Mouse (Mus musculus) neural tube, embryonic 13.5 days (tissue): Measurements from ENCODE around the gene Olfr132. TPM values are rescaled to one million over a fixed set of nuclear protein-coding genes. Genes with fewer than 3 reads are reported as not detected.
"Not testable (repeated sequence)": the region's sequence is repeated elsewhere in the genome, so short reads cannot be mapped to it uniquely, and the experiment has no call there.

Source experiments
- ATAC-seq: fragments of 200-750 bp; cut with Nextera tagmentation; 2 replicates; pipeline ENCODE4 v1.8.0; 2017; ENCODE audit warnings: low read depth, mild to moderate bottlenecking, moderate TSS enrichment, moderate library complexity
- H3K27ac ChIP-seq: fragments of 300-500 bp; sonication (generic); replicated peaks from 2 replicates; pipeline ENCODE4 v1.5.1; 2015; ENCODE audit warnings: moderate library complexity, mild to moderate bottlenecking, inconsistent platforms
- H3K27me3 ChIP-seq: fragments of 300-500 bp; sonication (generic); 2 replicates; pipeline ENCODE4 v1.6.1; 2015; ENCODE audit warnings: mild to moderate bottlenecking, inconsistent platforms
- H3K36me3 ChIP-seq: fragments of 300-500 bp; sonication (generic); 2 replicates; pipeline ENCODE4 v1.6.1; 2015; ENCODE audit warnings: mild to moderate bottlenecking, inconsistent platforms
- H3K4me1 ChIP-seq: fragments of 300-500 bp; sonication (generic); replicated peaks from 2 replicates; pipeline ENCODE4 v1.6.1; 2015; ENCODE audit warnings: inconsistent platforms
- H3K4me2 ChIP-seq: fragments of 300-500 bp; sonication (generic); 2 replicates; pipeline ENCODE4 v1.6.1; 2015; ENCODE audit warnings: inconsistent platforms, mild to moderate bottlenecking, moderate library complexity
- H3K4me3 ChIP-seq: fragments of 300-500 bp; sonication (generic); 2 replicates; pipeline ENCODE4 v1.5.1; 2015; ENCODE audit warnings: mild to moderate bottlenecking, inconsistent platforms
- H3K9ac ChIP-seq: fragments of 300-500 bp; sonication (generic); 2 replicates; pipeline ENCODE4 v1.6.1; 2015; ENCODE audit warnings: moderate library complexity, mild to moderate bottlenecking, inconsistent platforms
- H3K9me3 ChIP-seq: fragments of 300-500 bp; sonication (generic); 2 replicates; pipeline ENCODE4 v1.6.1; 2016; ENCODE audit warnings: inconsistent platforms
- WGBS: fragments of 180-500 bp; shearing (Covaris S2); methylation state at CpG from one replicate; pipeline ENCODE4 v1.1.7; 2015; 5-methylcytosine and 5-hydroxymethylcytosine counted together
- polyA plus RNA-seq: library from polyadenylated mRNA; unstranded; fragments of >200 nt; fragmentation: Nextera tagmentation; extraction: Ambion mirVana; gene quantifications from 2 replicates; pipeline ENCODE4 v1.2.1, GENCODE M21; 2015

Gene Olfr132
- polyA plus RNA-seq, result not detected in 2 replicates

DNA sequence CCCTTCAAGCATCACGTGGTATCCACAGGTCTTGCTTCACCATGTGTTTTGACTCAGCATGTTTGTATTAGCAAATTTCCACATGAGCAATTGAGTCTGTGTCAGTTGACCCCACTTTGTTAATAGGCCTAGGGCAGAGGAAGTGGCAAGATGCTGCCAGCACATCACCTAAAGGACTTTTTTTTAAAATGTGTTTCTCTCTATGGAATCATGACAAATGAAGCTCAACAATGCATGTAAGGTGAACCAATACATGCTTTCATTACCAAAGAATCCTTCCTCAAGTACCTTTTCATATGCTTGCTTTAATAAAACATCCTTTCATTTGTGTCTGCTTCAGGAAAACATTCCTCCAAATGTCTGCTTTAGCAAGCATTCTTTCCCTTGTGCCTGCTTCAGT is at the start of gene Olfr132:
TSS of gene Olfr132 (minus strand) at position 101 of the 400 bp plus-strand sequence.
- Histone ChIP-seq H3K4me2 (no peak within 1 kb of the TSS), H3K27me3 (no peaks in the 10 kb centered on the region), H3K27ac (no peak within 1 kb of the TSS), H3K36me3 (no peaks in the 10 kb centered on the region), H3K4me3 (no peak within 1 kb of the TSS), H3K4me1 (no peaks in the 10 kb centered on the region), H3K9me3 (no peaks in the 10 kb centered on the region), H3K9ac (no peak within 1 kb of the TSS)
- no peak for ATAC-seq
- 73% methylated on average over 1 of the region's 1 CpGs for WGBS

DNA sequence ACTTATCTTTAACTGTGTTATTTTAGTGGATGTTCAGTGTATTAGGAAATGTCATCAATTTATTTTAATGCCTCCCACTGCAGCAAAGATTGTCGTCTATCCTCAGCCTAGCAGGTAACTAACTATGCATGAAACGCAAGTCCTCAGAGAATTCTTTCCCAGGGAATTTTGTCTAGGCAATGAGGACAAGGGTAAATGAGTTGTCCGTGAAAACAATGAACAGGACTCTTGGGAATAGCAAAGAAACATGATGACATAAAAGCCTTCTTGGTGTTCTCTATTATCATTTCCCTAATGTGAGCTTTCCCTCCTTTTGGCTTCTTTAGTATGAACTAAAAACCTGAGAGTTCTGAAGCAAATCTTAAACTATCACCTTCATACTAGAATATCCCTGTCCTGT is 36.8 kb upstream of the Olfr132 start, which contains the start of gene Olfr134:
TSS of gene Olfr134 (plus strand) at position 301 of the 400 bp plus-strand sequence.
- Histone ChIP-seq H3K36me3 (no peaks in the 10 kb centered on the region), H3K4me1 (no peaks in the 10 kb centered on the region), H3K4me3 (no peak within 1 kb of the TSS), H3K27me3 (no peaks in the 10 kb centered on the region), H3K27ac (no peak within 1 kb of the TSS), H3K9ac (no peak within 1 kb of the TSS), H3K9me3 (no peaks in the 10 kb centered on the region), H3K4me2 (no peak within 1 kb of the TSS)
- ATAC-seq, result no peak
- WGBS, result 67% methylated on average over 3 of the region's 3 CpGs

DNA sequence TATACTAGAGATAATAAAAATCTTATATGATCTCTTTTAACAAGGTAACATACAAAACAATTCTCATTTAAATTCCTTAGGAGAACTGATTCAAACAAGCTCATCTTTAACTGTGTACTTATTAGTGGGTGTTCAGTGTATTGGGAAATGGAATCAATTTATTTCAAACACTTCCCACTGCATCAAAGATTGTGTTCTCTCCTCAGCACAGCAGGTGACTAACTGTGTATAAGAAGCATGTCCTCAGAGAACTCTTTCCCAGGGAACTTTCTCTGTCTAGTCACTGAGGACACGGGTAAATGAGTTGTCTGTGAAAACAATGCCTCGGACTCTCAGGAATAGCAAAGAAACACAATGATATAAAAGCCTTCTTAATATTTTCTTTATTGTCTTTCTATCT is 10.7 kb upstream of the Olfr132 start, which contains the start of gene Olfr133:
TSS of gene Olfr133 (plus strand) at position 301 of the 400 bp plus-strand sequence.
- Histone ChIP-seq H3K27ac (no peak within 1 kb of the TSS), H3K27me3 (no peaks in the 10 kb centered on the region), H3K4me2 (no peak within 1 kb of the TSS), H3K4me1 (no peaks in the 10 kb centered on the region), H3K9me3 (no peaks in the 10 kb centered on the region), H3K4me3 (no peak within 1 kb of the TSS), H3K36me3 (no peaks in the 10 kb centered on the region), H3K9ac (no peak within 1 kb of the TSS)
- ATAC-seq, result no peak
- WGBS, result 68% methylated on average over 2 of the region's 2 CpGs

DNA sequence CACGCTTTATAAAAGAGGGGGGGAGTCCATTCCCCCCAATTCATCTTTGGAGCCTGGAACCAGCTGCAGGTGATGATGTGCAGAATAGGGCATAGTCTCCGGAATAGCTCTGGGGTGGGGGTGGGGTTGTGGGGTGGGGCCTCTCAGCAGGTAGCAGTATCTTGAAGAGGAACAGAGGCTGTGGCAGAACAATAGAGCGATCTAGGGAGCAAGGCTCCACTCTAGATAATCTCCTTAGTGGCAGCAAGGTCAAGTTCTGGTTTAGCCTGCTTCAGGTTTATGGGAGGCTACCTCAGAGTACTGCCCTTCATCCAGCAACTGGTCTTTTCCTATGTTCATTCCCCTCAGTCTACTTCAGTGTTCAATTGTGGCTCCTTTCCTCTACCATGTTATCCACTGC is 9.0 kb downstream of the Olfr132 start:
- H3K27me3 ChIP-seq, H3K4me1 ChIP-seq, H3K9ac ChIP-seq, H3K4me3 ChIP-seq, H3K36me3 ChIP-seq, H3K4me2 ChIP-seq, H3K27ac ChIP-seq, H3K9me3 ChIP-seq, ATAC-seq: not testable (repeated sequence)
- 86% methylated on average over 3 of the region's 3 CpGs for WGBS

DNA sequence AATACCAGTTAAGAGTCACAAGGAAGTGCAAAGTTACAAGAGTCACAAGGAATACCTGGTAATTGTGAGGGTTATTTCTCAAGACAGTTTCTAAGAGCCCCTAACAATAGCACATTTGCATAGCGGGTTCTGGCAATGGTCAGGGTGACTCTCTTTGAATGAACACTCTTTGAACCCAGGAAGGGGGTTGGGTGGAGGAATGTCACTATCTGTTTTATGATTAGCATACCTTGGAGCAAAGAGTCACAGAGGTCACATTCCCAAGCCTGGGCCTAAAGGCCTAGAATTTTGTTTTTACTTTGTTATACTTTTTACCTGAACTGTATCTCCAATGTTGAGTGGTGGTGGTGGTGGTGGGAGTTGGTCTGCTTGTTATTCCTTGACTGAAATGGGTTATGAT is 10.1 kb downstream of the Olfr132 start:
- not testable (repeated sequence) for H3K4me2 ChIP-seq, H3K36me3 ChIP-seq, H3K4me1 ChIP-seq, H3K4me3 ChIP-seq, ATAC-seq, H3K27ac ChIP-seq, H3K9me3 ChIP-seq, H3K27me3 ChIP-seq, H3K9ac ChIP-seq
- 78% methylated on average over 1 of the region's 1 CpGs for WGBS

DNA sequence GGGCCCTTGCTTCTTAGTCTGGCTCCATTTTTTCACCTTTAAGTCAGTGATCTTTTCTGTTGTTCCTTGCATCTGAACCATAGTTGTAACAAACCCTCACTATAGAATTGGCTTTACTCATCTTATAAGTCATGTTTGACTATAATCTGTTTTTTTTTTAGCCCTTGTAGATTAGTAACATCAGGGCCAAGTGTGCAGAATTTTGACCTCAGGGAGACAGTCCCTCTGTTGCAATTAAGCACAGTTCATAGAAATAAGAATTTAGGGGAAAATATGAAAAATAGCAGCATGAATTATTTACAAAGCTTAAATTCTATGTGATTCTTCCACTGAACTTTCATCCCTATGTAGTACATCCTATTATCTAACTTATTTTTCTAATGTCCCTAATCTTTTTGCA is 45.7 kb downstream of the Olfr132 start, which contains the start of gene Olfr131:
TSS of gene Olfr131 (minus strand) at position 101 of the 400 bp plus-strand sequence.
- no peak within 1 kb of the TSS for H3K9ac ChIP-seq
- no peaks in the 10 kb centered on the region for H3K4me1 ChIP-seq
- no peaks in the 10 kb centered on the region for H3K27me3 ChIP-seq
- H3K27ac ChIP-seq, result no peak within 1 kb of the TSS
- no peak for ATAC-seq
- H3K4me3 ChIP-seq, result no peak within 1 kb of the TSS
- no peaks in the 10 kb centered on the region for H3K36me3 ChIP-seq
- H3K9me3 ChIP-seq, result no peaks in the 10 kb centered on the region
- H3K4me2 ChIP-seq, result no peak within 1 kb of the TSS

DNA sequence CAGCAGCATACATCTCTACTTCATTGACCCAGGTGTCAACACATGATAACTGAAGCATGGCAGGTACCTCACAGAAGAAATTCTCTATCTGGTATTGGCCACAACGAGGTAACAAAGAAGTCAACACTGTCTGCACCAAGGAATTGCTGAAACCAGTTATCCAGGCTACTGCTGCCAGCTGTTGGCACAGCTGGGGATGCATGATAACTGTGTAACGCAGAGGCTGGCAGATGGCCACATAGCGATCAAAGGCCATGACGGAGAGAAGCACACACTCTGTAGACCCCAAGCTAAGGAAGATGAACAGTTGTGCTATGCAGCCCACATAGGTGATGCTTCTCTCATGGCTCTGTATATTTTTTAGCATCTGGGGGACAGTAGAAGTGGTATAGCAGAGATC is 52.0 kb downstream of the Olfr132 start:
- no peaks in the 10 kb centered on the region for H3K27me3 ChIP-seq
- H3K4me1 ChIP-seq, result no peaks in the 10 kb centered on the region
- no peak overlapping the region for H3K9ac ChIP-seq
- H3K27ac ChIP-seq, result no peak overlapping the region
- no peak for ATAC-seq
- H3K4me2 ChIP-seq, result no peak overlapping the region
- H3K4me3 ChIP-seq, result no peak overlapping the region
- no peaks in the 10 kb centered on the region for H3K36me3 ChIP-seq
- WGBS, result 84% methylated on average over 4 of the region's 4 CpGs
- H3K9me3 ChIP-seq, result no peaks in the 10 kb centered on the region

Other genes starting within 250 kb of the Olfr132 start
- gene Olfr127, start 234.1 kb downstream of the Olfr132 start, polyA plus RNA-seq, result not detected in 2 replicates
- not detected in 2 replicates for gene Olfr128, start 214.0 kb downstream of the Olfr132 start, polyA plus RNA-seq
- not detected in 2 replicates for gene Olfr761, start 181.4 kb downstream of the Olfr132 start, polyA plus RNA-seq
- gene Olfr129, start 74.4 kb downstream of the Olfr132 start, polyA plus RNA-seq, result not detected in 2 replicates
- gene Olfr130, start 70.6 kb downstream of the Olfr132 start, polyA plus RNA-seq, result not detected in 2 replicates
- not detected in 2 replicates for gene Olfr131, start 45.8 kb downstream of the Olfr132 start, polyA plus RNA-seq
- not detected in 2 replicates for gene Olfr133, start 10.8 kb upstream of the Olfr132 start, polyA plus RNA-seq
- not detected in 2 replicates for gene Olfr134, start 36.9 kb upstream of the Olfr132 start, polyA plus RNA-seq
- gene Olfr135, start 69.8 kb upstream of the Olfr132 start, polyA plus RNA-seq, result not detected in 2 replicates
- not detected in 2 replicates for gene Olfr138, start 126.5 kb upstream of the Olfr132 start, polyA plus RNA-seq
- not detected in 2 replicates for gene Olfr137, start 173.0 kb upstream of the Olfr132 start, polyA plus RNA-seq
- gene Olfr136, start 195.3 kb upstream of the Olfr132 start, polyA plus RNA-seq, result not detected in 2 replicates